Mouse (Mus musculus) hindbrain, embryonic 11.5 days (tissue): ENCODE measurements around the gene Kcnb1. TPM values are rescaled to one million over a fixed set of nuclear protein-coding genes. Genes with fewer than 3 reads are reported as not detected.

ENCODE experiments used
- ATAC-seq: fragments of 200-750 bp; cut with Nextera tagmentation; 2 replicates; pipeline ENCODE4 v1.8.0; 2017; ENCODE audit warnings: mild to moderate bottlenecking, moderate TSS enrichment, moderate library complexity; ENCODE audit not compliant: low FRiP score
- DNase-seq: peaks from one replicate; pipeline ENCODE4 v3.0.0-alpha.2; 2015; ENCODE audit warnings: low spot score
- H3K27ac ChIP-seq: fragments of 300-500 bp; sonication (generic); 2 replicates; pipeline ENCODE4 v1.5.1; 2014; ENCODE audit warnings: mild to moderate bottlenecking, low read depth, low read length
- H3K27me3 ChIP-seq: fragments of 300-500 bp; sonication (generic); 2 replicates; pipeline ENCODE4 v1.6.1; 2014; ENCODE audit warnings: mild to moderate bottlenecking, low read length, moderate library complexity, mixed read lengths; ENCODE audit not compliant: control insufficient read depth, insufficient read depth
- H3K36me3 ChIP-seq: fragments of 300-500 bp; sonication (generic); 2 replicates; pipeline ENCODE4 v1.6.1; 2014; ENCODE audit warnings: mild to moderate bottlenecking, low read length, moderate library complexity, mixed read lengths; ENCODE audit not compliant: control insufficient read depth, insufficient read depth
- H3K4me1 ChIP-seq: fragments of 300-500 bp; sonication (generic); replicated peaks from 2 replicates; pipeline ENCODE4 v1.6.1; 2014; ENCODE audit warnings: low read length, mixed read lengths; ENCODE audit not compliant: control insufficient read depth, insufficient read depth
- H3K4me2 ChIP-seq: fragments of 300-500 bp; sonication (generic); replicated peaks from 2 replicates; pipeline ENCODE4 v1.6.1; 2014; ENCODE audit warnings: mild to moderate bottlenecking, low read depth, low read length
- H3K4me3 ChIP-seq: fragments of 300-500 bp; sonication (generic); 2 replicates; pipeline ENCODE4 v1.5.1; 2014; ENCODE audit warnings: low read depth, low read length
- H3K9ac ChIP-seq: fragments of 300-500 bp; sonication (generic); 2 replicates; pipeline ENCODE4 v1.6.1; 2014; ENCODE audit warnings: low read depth, low read length
- H3K9me3 ChIP-seq: fragments of 300-500 bp; sonication (generic); 2 replicates; pipeline ENCODE4 v1.6.1; 2016; ENCODE audit warnings: low read length; ENCODE audit not compliant: control insufficient read depth
- WGBS: fragments of 180-500 bp; shearing (Covaris S2); extraction: QIAGEN DNeasy Blood & Tissue Kit; methylation state at CpG from one replicate; pipeline ENCODE4 v1.1.7; 2014; 5-methylcytosine and 5-hydroxymethylcytosine counted together
- polyA plus RNA-seq: library from polyadenylated mRNA; unstranded; fragments of >200 nt; fragmentation: Nextera tagmentation; extraction: Ambion mirVana; gene quantifications from 2 replicates; pipeline ENCODE4 v1.2.1, GENCODE M21; 2014

Kcnb1 gene
- polyA plus RNA-seq, 1 experiment from 2014 or later = 0.69 TPM

- no peaks in the 10 kb centered on the region for H3K9me3 ChIP-seq
- H3K4me3 ChIP-seq = no peak overlapping the region
- H3K27ac ChIP-seq = no peak overlapping the region
- DNase-seq (no peak), ATAC-seq (no peak)
- H3K36me3 ChIP-seq = no peaks in the 10 kb centered on the region
- 91% methylated on average over 13 of the region's 13 CpGs for WGBS
- H3K4me1 ChIP-seq = no peaks in the 10 kb centered on the region
- H3K9ac ChIP-seq = no peak overlapping the region
- no peak overlapping the region for H3K4me2 ChIP-seq
- no peaks in the 10 kb centered on the region for H3K27me3 ChIP-seq
Measured at GRCm38 (mm10) chr2:167093171-167093900, 96.6 kb downstream of the Kcnb1 start.

GRCm38 (mm10) chr2:167090271-167090670, 99.7 kb downstream of the Kcnb1 start:
- H3K27me3 ChIP-seq = no peaks in the 10 kb centered on the region
- H3K27ac ChIP-seq = no peak overlapping the region
- H3K4me2 ChIP-seq = no peak overlapping the region
- H3K4me1 ChIP-seq = 0 out of 2 replicates have a peak, but pooled peaks cover 4% of the 10 kb centered on the region
- no peak overlapping the region for H3K9ac ChIP-seq
- H3K36me3 ChIP-seq = no peaks in the 10 kb centered on the region
- no peak for DNase-seq
- no peak overlapping the region for H3K4me3 ChIP-seq
- WGBS = 76% methylated on average over 1 of the region's 1 CpGs
- H3K9me3 ChIP-seq = no peaks in the 10 kb centered on the region
- no peak for ATAC-seq

DNA sequence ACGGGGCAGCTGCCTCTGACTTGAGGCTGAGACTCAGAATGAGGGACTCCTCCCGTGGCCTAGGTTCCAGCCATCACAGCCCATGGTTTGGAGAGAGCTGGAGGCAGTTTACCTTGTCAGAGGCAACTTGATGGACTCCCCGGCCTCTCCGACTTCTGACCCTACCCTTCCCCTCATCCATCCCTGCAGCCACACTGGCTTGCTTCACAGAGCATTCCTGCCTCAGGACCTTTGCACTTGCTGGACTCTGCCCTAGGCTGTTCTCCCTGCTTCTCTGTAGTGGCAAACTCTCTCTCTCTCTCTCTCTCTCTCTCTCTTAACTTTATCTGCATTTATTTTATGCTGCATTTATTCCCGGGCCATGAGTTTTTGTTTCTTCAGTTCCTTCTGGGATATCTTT, 103.1 kb downstream of the Kcnb1 start:
- no peak for DNase-seq
- no peak overlapping the region for H3K4me3 ChIP-seq
- no peak overlapping the region for H3K27ac ChIP-seq
- 0 out of 2 replicates have a peak, but pooled peaks cover 4% of the 10 kb centered on the region for H3K4me1 ChIP-seq
- no peaks in the 10 kb centered on the region for H3K36me3 ChIP-seq
- H3K27me3 ChIP-seq = no peaks in the 10 kb centered on the region
- no peak overlapping the region for H3K4me2 ChIP-seq
- no peaks in the 10 kb centered on the region for H3K9me3 ChIP-seq
- H3K9ac ChIP-seq = no peak overlapping the region
- WGBS = 85% methylated on average over 5 of the region's 5 CpGs
- ATAC-seq = no peak

- no peaks in the 10 kb centered on the region for H3K36me3 ChIP-seq
- H3K4me2 ChIP-seq = no peak overlapping the region
- H3K9me3 ChIP-seq = no peaks in the 10 kb centered on the region
- no peak overlapping the region for H3K27ac ChIP-seq
- H3K4me1 ChIP-seq = 0 out of 2 replicates have a peak, but pooled peaks cover 6% of the 10 kb centered on the region
- H3K9ac ChIP-seq = no peak overlapping the region
- H3K27me3 ChIP-seq = no peaks in the 10 kb centered on the region
- 66% methylated on average over 11 of the region's 11 CpGs for WGBS
- ATAC-seq = no peak
- no peak for DNase-seq
- no peak overlapping the region for H3K4me3 ChIP-seq
Measured at GRCm38 (mm10) chr2:167086092-167086491, 103.9 kb downstream of the Kcnb1 start.

- Histone ChIP-seq H3K4me3 (no peak overlapping the region), H3K4me2 (no peak overlapping the region), H3K36me3 (no peaks in the 10 kb centered on the region), H3K27ac (no peak overlapping the region), H3K27me3 (no peaks in the 10 kb centered on the region), H3K9me3 (no peaks in the 10 kb centered on the region), H3K9ac (no peak overlapping the region), H3K4me1 (peaks cover 10% of the 10 kb centered on the region)
- no peak for ATAC-seq
- 23% methylated on average over 4 of the region's 4 CpGs for WGBS
- DNase-seq = peak; percentile 48
Measured at GRCm38 (mm10) chr2:167081639-167082038, 108.3 kb downstream of the Kcnb1 start.

DNA sequence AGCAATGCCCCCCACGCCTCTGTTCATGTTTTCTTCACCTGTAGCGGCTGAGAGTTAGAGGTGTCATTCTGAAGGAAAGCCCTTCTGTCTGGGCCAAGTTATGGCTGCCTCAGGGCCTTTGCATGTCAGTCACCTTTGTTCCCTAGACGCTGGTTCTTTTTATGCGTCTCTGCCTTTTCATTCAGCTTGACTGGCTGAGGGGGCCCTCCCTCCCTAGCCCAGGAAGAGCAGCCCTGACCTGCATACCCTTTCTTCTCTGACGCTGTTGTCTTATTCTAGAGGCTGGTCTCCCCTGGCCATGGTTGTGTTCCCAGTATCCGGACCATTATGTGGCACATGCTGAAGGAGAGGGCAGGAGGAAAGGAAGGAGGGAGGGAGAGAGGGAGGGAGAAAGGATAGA, 108.8 kb downstream of the Kcnb1 start:
- ATAC-seq (no peak), DNase-seq (no peak)
- Histone ChIP-seq H3K27ac (no peak overlapping the region), H3K9ac (no peak overlapping the region), H3K4me2 (no peak overlapping the region), H3K36me3 (no peaks in the 10 kb centered on the region), H3K4me3 (no peak overlapping the region), H3K4me1 (peaks cover 10% of the 10 kb centered on the region), H3K27me3 (no peaks in the 10 kb centered on the region), H3K9me3 (no peaks in the 10 kb centered on the region)
- 61% methylated on average over 6 of the region's 6 CpGs for WGBS

DNA sequence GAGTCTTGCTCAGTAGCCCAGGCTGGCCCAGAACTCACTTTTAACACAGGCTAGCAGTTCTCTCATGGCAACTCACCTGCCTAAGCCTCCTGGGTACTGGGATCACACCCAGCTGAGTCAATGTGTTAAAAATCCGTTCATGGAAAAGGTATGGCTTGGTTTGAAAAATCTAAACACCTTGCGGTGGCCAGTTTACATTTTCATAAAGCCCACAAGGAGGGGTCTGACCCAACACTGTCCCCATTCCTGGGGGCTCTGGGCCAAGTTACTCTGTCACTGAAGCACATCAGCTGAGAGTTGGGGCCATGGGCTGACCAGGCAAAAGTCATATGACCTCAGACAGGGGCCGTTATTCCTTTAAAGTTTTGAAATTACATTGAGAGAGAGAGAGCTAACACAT, 109.6 kb downstream of the Kcnb1 start:
- Histone ChIP-seq H3K4me3 (no peak overlapping the region), H3K4me1 (peaks cover 10% of the 10 kb centered on the region), H3K9ac (no peak overlapping the region), H3K36me3 (no peaks in the 10 kb centered on the region), H3K4me2 (no peak overlapping the region), H3K9me3 (no peaks in the 10 kb centered on the region), H3K27ac (no peak overlapping the region), H3K27me3 (no peaks in the 10 kb centered on the region)
- 88% methylated on average over 3 of the region's 3 CpGs for WGBS
- DNase-seq (no peak), ATAC-seq (no peak)

- Histone ChIP-seq H3K36me3 (no peaks in the 10 kb centered on the region), H3K9me3 (no peaks in the 10 kb centered on the region), H3K4me3 (no peak overlapping the region), H3K4me2 (no peak overlapping the region), H3K9ac (no peak overlapping the region), H3K27me3 (no peaks in the 10 kb centered on the region), H3K4me1 (peaks cover 10% of the 10 kb centered on the region), H3K27ac (0 out of 2 replicates have a peak overlapping the region, but pooled peaks have one; percentile 36)
- DNase-seq (peak; percentile 46), ATAC-seq (peak; percentile 40; the same call in 1 of the 2 replicates)
- WGBS = 46% methylated on average over 18 of the region's 18 CpGs
Measured at GRCm38 (mm10) chr2:167079535-167080257, 110.3 kb downstream of the Kcnb1 start.
